Mouse (Mus musculus): ENCODE results near the gene Fkbp5. TPM values are rescaled to one million over a fixed set of nuclear protein-coding genes. Genes with fewer than 3 reads are reported as not detected.

The Fkbp5 gene
- total RNA-seq, 2 experiments from 2014 or later: 106 to 153 TPM

GRCm38 (mm10) chr17:28488258-28489013, 28.9 kb downstream of the Fkbp5 start:
- DNase-seq: no peak
- no peak for TF ChIP-seq CTCF (IDR thresholded peaks at IDR 0.05)
- Histone ChIP-seq H3K4me3 (no peak overlapping the region), H3K27ac (no peak overlapping the region)
- intact Hi-C loops (cut with DNase I): loop anchor here (2.0 to 5.0 kb wide), 2 partner anchors 18 to 39 kb away; no protein-coding TSS in a partner anchor

GRCm38 (mm10) chr17:28487584-28488257, 29.6 kb downstream of the Fkbp5 start:
- no peak for TF ChIP-seq CTCF (IDR thresholded peaks at IDR 0.05)
- no peak for DNase-seq
- intact Hi-C loops (cut with DNase I): loop anchor here (2.0 to 5.0 kb wide), 2 partner anchors 19 to 40 kb away; no protein-coding TSS in a partner anchor
- Histone ChIP-seq H3K4me3 (no peak overlapping the region), H3K27ac (no peak overlapping the region)

- intact Hi-C loops (cut with DNase I): loop anchor here (5.0 kb wide), 1 partner anchor 41 kb away; no protein-coding TSS in a partner anchor
- no peak for TF ChIP-seq CTCF (IDR thresholded peaks at IDR 0.05)
- no peak for DNase-seq
- Histone ChIP-seq H3K4me3 (no peak overlapping the region), H3K27ac (no peak overlapping the region)
These were observed 30.6 kb downstream of the Fkbp5 start for GRCm38 (mm10) chr17:28486720-28487119.

- H3K27ac ChIP-seq: peak overlapping the region; percentile 88
- no peak for TF ChIP-seq CTCF (IDR thresholded peaks at IDR 0.05)
- H3K4me3 ChIP-seq: peak overlapping the region; percentile 76
- intact Hi-C loops (cut with DNase I): loop anchor here (1.0 to 5.0 kb wide), 2 partner anchors 26 to 41 kb away; no protein-coding TSS in a partner anchor
- peak; percentile 99 for DNase-seq
These were observed 31.3 kb downstream of the Fkbp5 start for GRCm38 (mm10) chr17:28485977-28486400.

GRCm38 (mm10) chr17:28485446-28485948, 31.8 kb downstream of the Fkbp5 start:
- TF ChIP-seq CTCF (IDR thresholded peaks at IDR 0.05): peak; percentile 33
- DNase-seq: peak; percentile 67
- intact Hi-C loops (cut with DNase I): loop anchor here (1.0 to 5.0 kb wide), 2 partner anchors 27 to 42 kb away; no protein-coding TSS in a partner anchor
- peak overlapping the region; percentile 76 for H3K4me3 ChIP-seq
- H3K27ac ChIP-seq: peak overlapping the region; percentile 88

- peak; percentile 69 for DNase-seq
- no peak for TF ChIP-seq CTCF (IDR thresholded peaks at IDR 0.05)
- Histone ChIP-seq H3K27ac (peak overlapping the region; percentile 88), H3K4me3 (peak overlapping the region; percentile 76)
- intact Hi-C loops (cut with DNase I): loop anchor here (1.0 to 5.0 kb wide), 3 partner anchors 27 to 42 kb away; no protein-coding TSS in a partner anchor
These were observed 32.5 kb downstream of the Fkbp5 start for GRCm38 (mm10) chr17:28484704-28485445.

GRCm38 (mm10) chr17:28477421-28477820, 39.9 kb downstream of the Fkbp5 start:
- intact Hi-C loops (cut with DNase I): no loop called here

GRCm38 (mm10) chr17:28476441-28476840, 40.9 kb downstream of the Fkbp5 start:
- H3K27ac ChIP-seq: no peak overlapping the region
- intact Hi-C loops (cut with DNase I): no loop called here
- no peak for DNase-seq
- no peak for TF ChIP-seq CTCF (IDR thresholded peaks at IDR 0.05)
- no peak overlapping the region for H3K4me3 ChIP-seq

More at GRCm38 (mm10) chr17:28477421-28477820, 39.9 kb downstream of the Fkbp5 start:
- H3K27ac ChIP-seq: no peak overlapping the region
- no peak for DNase-seq
- no peak overlapping the region for H3K4me3 ChIP-seq
- no peak for TF ChIP-seq CTCF (IDR thresholded peaks at IDR 0.05)

- intact Hi-C loops (cut with DNase I): no loop called here
- TF ChIP-seq CTCF (IDR thresholded peaks at IDR 0.05): peak; percentile 38
- no peak for DNase-seq
- H3K27ac ChIP-seq: no peak overlapping the region
- no peak overlapping the region for H3K4me3 ChIP-seq
These were observed 41.6 kb downstream of the Fkbp5 start for GRCm38 (mm10) chr17:28475593-28476325.

GRCm38 (mm10) chr17:28472696-28473095, 44.6 kb downstream of the Fkbp5 start:
- DNase-seq: no peak
- no peak overlapping the region for H3K27ac ChIP-seq
- TF ChIP-seq CTCF (IDR thresholded peaks at IDR 0.05): no peak
- no peak overlapping the region for H3K4me3 ChIP-seq
- intact Hi-C loops (cut with DNase I): no loop called here

- Histone ChIP-seq H3K27ac (no peak overlapping the region), H3K4me3 (no peak overlapping the region)
- no peak for DNase-seq
- intact Hi-C loops (cut with DNase I): no loop called here
- no peak for TF ChIP-seq CTCF (IDR thresholded peaks at IDR 0.05)
These were observed 46.5 kb downstream of the Fkbp5 start for GRCm38 (mm10) chr17:28470876-28471275.

All from gastrocnemius, adult 2 months (tissue).